Mouse (Mus musculus): ENCODE data around the gene Esf1. TPM values are rescaled to one million over a fixed set of nuclear protein-coding genes. Genes with fewer than 3 reads are reported as not detected.
"Not testable (repeated sequence)": the region's sequence is repeated elsewhere in the genome, so short reads cannot be mapped to it uniquely, and the experiment has no call there.

The Esf1 gene
- total RNA-seq, 2 experiments from 2014 or later: 25.0 to 48.8 TPM

DNA sequence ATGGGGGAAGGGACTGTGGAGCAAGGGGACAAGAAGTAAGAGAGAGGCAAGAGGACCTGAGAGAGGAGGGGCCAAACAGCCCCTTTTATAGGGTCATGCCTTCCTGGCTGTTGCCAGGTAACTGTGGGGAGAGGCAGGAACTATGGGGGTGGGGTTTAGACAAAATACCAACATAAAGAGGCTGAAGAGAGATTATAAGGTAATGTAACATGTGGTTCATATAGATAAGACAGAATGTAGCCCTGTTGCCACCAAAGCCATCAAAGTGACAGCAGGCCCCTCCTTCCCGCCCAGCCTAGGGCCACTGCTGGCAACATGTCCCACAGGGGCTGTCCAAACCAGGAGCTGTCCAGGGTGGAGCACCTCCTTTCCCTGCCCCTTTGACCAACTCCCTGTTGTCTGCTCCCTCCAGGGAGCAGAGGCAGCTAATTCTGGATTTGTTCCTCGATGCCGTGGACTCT lies 73.2 kb downstream of the Esf1 start:
- no peak for ATAC-seq (replicated peaks; ENCODE audit: poor library complexity, severe bottlenecking)

DNA sequence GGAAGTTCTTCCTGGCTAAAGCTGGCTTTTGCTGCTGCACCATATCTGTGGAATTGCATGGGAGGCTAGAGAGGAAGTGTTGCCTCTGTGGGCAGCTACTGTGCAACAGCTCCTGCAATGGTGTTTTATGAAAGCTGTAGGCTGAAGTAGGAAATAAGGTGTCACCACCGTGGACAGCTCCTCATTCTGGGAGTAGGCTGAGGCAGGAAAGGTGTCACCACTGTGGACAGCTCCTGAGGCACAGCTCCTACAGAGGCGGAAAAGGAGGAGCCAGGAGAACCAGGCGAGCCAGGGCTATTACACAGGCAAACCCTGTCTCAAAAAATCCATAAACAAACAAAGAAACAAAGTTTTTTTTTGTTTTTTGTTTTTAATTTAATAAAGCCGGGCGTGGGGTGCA lies 74.3 kb downstream of the Esf1 start:
- ATAC-seq (replicated peaks; ENCODE audit: poor library complexity, severe bottlenecking): no peak

DNA sequence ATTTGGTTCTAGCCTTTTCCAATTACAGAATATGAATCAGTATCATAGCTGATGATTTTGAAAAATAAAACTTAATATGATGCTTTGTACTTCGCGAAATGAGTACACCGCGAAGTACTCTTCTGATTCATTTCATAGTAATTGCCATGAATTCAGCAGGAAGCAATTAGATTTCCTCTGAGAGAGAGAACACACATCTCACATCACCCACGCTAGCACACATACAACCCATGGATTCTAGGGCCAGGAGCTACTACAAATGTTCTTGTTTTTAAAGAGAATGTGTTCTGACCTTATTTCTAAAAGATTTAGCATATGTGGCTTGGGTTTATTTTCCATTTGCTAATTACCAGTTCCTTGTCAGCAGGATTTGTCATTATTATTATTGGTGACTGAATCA lies 76.9 kb downstream of the Esf1 start:
- ATAC-seq (replicated peaks; ENCODE audit: poor library complexity, severe bottlenecking): no peak

DNA sequence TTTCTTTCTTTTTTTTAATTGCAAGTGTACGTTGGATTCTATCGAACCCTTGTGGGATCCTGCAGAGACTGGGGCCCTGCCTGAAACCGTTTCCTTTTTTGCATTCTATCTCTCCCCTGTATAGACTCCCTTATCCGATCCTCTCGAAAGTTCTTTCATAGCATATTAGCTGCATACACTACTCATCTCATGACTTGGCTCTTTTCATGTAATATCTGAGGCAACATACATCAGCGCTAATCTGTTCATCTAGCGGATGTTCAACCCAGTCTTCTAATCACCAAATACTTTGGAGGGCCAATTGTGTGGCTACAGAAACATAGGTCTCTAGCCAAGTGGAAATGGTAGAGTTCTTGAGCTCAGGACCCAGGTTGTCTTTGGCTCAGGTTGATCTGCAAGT lies 86.1 kb downstream of the Esf1 start:
- no peak for ATAC-seq (replicated peaks; ENCODE audit: poor library complexity, severe bottlenecking)

DNA sequence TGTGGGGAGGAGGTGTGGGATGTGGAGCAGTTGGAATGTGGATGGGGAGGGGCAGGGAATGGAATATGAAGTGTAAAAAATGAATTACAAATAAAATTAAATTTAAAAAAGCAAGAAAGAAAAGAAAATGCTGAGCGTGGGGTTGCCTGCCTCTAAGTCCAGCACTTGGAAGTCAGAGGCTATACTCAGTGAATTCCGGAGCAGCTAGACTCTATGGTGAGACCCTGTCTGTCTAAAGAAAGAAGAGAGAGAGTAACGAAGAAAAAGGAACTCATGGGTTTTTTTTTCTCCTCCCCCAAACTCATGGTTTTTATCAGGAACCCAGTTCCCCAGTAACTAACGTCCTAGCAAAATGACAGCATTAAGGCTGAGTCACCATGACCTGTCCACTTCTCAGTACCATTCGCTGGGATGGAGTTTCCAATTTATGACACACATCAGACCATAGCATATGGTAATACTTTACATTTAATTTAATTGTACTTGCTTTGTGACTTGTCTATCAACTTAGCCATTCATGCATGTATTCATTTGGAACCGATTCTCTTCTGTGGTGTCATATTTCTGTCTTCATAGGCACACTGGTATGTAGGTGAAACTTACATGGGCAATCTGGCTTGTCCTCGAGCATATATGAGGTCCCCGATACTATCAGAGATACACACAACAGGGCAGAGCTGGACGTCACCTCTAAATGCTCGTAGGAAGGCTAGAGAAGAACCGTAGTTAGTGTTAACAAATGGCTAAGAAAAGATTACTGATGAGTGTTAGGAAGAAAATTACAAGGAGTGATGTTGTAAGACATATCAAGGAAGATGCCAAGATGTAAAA lies 89.4 kb downstream of the Esf1 start:
- no peak for ATAC-seq (replicated peaks; ENCODE audit: poor library complexity, severe bottlenecking)

DNA sequence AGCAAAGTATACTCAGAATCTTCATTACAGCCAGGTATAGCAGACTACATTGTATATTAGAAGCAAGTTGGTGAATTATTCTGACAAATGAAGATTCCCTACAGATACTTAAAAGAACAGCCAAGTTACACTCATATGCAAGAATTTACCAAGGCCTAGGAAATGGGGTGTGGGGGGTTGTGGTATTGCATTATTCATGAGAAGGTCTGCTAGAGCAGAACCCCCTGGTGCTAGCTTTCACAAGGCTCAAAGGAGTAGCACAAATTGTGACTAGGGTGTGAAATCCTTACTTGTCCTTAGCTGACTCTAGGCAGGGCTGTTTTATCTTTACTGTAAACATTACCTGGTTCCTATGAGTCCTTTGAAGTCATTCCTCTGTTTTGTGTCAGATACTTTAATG lies 91.1 kb downstream of the Esf1 start:
- ATAC-seq (replicated peaks; ENCODE audit: poor library complexity, severe bottlenecking): not testable (repeated sequence)

DNA sequence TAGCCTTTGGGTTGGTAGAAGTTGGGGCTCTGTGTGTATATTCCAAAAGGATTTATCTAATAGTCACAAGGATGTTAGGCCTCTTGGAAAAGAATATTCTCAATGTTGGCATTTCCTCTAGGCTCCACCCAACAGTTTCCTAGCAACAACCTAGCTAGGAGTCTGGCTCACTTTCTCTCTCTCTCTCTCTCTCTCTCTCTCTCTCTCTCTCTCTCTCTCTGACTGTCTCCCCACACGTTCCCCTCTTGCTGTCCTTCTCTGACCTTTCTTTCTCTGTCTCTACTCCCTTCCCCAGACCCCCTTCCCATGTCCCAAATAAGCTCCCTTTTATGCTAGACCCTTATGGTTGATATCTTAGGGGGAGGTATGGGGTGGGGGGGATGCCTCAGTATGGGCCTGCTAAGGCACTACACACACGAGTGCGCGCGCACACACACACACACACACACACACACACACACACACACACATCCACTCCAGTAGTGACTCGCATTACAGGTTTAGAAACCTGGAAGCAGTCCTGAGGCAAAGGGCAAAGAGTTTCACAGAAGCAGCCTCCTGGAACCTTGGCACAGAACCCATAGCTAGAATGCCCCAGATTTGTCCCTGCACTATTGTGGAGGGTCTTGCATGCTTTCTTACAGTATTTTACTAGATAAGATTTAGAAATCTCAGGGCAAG lies 91.6 kb downstream of the Esf1 start:
- no peak for ATAC-seq (replicated peaks; ENCODE audit: poor library complexity, severe bottlenecking)

DNA sequence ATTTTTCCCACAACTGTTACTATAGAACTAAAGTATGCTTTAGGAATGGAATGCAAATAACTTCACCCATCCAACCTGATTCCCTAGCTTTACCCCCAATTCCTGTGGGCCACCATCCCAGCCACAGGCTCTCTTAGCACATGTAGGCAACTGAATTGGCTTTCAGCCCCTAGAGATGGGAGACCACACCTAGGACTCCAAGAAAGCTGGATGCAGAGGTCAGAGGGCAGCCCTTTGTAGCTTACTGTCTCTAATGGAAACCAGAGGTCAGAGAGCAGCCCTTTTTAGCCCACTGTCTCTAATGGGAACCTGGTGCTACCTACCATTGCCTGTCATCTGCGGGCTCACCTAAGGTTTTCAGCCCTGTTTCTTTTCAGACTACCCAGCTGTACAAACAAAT lies 92.9 kb downstream of the Esf1 start:
- no peak for ATAC-seq (replicated peaks; ENCODE audit: poor library complexity, severe bottlenecking)

DNA sequence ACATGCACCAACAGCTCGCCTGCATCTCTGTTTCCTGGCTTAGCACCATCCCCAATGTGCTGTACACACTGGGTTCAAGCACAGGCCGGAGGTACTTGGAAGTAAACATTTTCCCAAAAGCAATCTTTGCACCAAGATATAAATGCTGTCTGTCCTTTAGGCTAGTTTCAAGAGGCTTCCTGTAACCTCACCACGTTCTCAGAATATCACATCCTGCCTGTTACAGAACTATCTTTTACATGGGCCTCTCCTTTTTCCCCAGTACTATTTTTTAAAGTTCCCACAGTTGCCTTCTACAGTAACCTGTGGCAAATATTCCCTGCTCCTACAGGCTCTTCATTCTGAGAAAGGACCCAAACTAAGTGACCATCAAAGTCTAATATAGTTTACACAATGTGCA lies 95.2 kb downstream of the Esf1 start:
- no peak for ATAC-seq (replicated peaks; ENCODE audit: poor library complexity, severe bottlenecking)

Other genes with a start within 250 kb of the Esf1 start
- gene Tasp1, start 103.8 kb downstream of the Esf1 start, total RNA-seq (2014; fragmentation: Nextera tagmentation): 21.0 and 23.5 TPM in 2 replicates
- 23.3 and 31.4 TPM in 2 replicates for gene Tasp1, start 103.8 kb downstream of the Esf1 start, total RNA-seq (2017)
- not detected in 2 replicates for gene Gm17374, start 18.5 kb downstream of the Esf1 start, total RNA-seq (2014; fragmentation: Nextera tagmentation)
- gene Gm17374, start 18.5 kb downstream of the Esf1 start, total RNA-seq (2017): not detected in 2 replicates
- 14.7 and 23.7 TPM in 2 replicates for gene Ndufaf5, start 85 bp upstream of the Esf1 start, total RNA-seq (2014; fragmentation: Nextera tagmentation)
- gene Ndufaf5, start 85 bp upstream of the Esf1 start, total RNA-seq (2017): 20.1 and 30.9 TPM in 2 replicates
- gene Sel1l2, start 219.1 kb upstream of the Esf1 start, total RNA-seq (2014; fragmentation: Nextera tagmentation): not detected in 2 replicates
- gene Sel1l2, start 219.1 kb upstream of the Esf1 start, total RNA-seq (2017): not detected in 2 replicates
- 1.6 and 3.0 TPM in 2 replicates for gene Macrod2, start 224.7 kb upstream of the Esf1 start, total RNA-seq (2014; fragmentation: Nextera tagmentation)
- 6.8 and 8.7 TPM in 2 replicates for gene Macrod2, start 224.7 kb upstream of the Esf1 start, total RNA-seq (2017)

Measured in granulocyte monocyte progenitor cell, adult 5-6 weeks (primary cell).